Mouse (Mus musculus): ENCODE measurements around the gene Zfp174. TPM values are rescaled to one million over a fixed set of nuclear protein-coding genes. Genes with fewer than 3 reads are reported as not detected.
A peak's percentile ranks its signal among the peaks of the same experiment; 100 is the strongest.

The Zfp174 gene
- polyA plus RNA-seq, 1 experiment from 2014 or later, result 0.92 TPM

DNA sequence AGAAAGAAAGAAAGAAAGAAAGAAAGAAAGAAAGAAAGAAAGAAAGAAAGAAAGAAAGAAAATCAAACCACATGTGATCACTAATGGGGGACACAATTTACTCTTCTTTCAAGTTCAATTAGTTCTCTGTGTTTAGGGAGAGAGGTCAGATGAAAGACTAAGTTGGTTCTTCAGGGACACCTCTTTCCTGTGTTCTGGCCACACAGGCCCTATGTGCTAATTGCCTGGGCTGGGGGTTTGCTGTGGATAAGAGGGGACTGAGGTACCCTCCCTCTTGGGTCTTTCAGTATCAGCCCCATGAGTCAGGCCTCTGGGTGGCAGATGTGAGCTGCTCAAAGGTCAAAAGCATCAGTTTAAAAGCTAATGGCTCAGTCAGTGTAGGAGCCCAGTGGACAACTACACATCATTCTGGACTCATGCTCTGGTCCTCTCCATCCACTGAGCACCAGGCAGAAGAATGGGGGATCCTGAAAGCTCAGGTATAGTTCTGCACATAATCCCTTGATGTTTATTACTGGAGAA lies 16.4 kb upstream of the Zfp174 start, which contains the start of gene Olfr15:
Gene Olfr15, plus strand, starts transcription at position 291 of the 522 bp plus-strand sequence.
- H3K9ac ChIP-seq (ENCODE audit: low read depth, low read length), result no peak within 1 kb of the TSS
- no peak within 1 kb of the TSS for H3K4me2 ChIP-seq (ENCODE audit: low read length)
- peak; percentile 30; the same call in 1 of the 2 replicates for TF ChIP-seq CTCF (IDR thresholded peaks at IDR 0.05; ENCODE audit: low read depth)
- no peak within 1 kb of the TSS for H3K4me3 ChIP-seq (replicated peaks; ENCODE audit: low read depth, low read length)
- H3K27ac ChIP-seq, result no peak within 1 kb of the TSS
- no peaks in the 10 kb centered on the region for H3K9me3 ChIP-seq (replicated peaks; ENCODE audit: low read length)
- ATAC-seq (replicated peaks; ENCODE audit: low FRiP score, low read depth), result no peak
- DNase-seq (ENCODE audit: low spot score), result no peak
- no peaks in the 10 kb centered on the region for H3K27me3 ChIP-seq (ENCODE audit: insufficient read depth, low read length)
- no peaks in the 10 kb centered on the region for H3K36me3 ChIP-seq (ENCODE audit: insufficient read depth, low read length)
- H3K4me1 ChIP-seq (replicated peaks; ENCODE audit: insufficient read depth, low read length), result no peaks in the 10 kb centered on the region

GRCm38 (mm10) chr16:3835461-3835860 lies 11.6 kb upstream of the Zfp174 start:
- Histone ChIP-seq H3K9me3 (replicated peaks; ENCODE audit: low read length) (no peaks in the 10 kb centered on the region), H3K27me3 (ENCODE audit: insufficient read depth, low read length) (no peaks in the 10 kb centered on the region), H3K4me3 (replicated peaks; ENCODE audit: low read depth, low read length) (no peak overlapping the region), H3K27ac (no peak overlapping the region), H3K4me2 (ENCODE audit: low read length) (no peak overlapping the region), H3K4me1 (replicated peaks; ENCODE audit: insufficient read depth, low read length) (no peaks in the 10 kb centered on the region), H3K9ac (ENCODE audit: low read depth, low read length) (no peak overlapping the region), H3K36me3 (ENCODE audit: insufficient read depth, low read length) (no peaks in the 10 kb centered on the region)
- ATAC-seq (replicated peaks; ENCODE audit: low FRiP score, low read depth) (no peak), DNase-seq (ENCODE audit: low spot score) (no peak)
- no peak for TF ChIP-seq CTCF (IDR thresholded peaks at IDR 0.05; ENCODE audit: low read depth)
- WGBS, result 83% methylated on average over 2 of the region's 2 CpGs

DNA sequence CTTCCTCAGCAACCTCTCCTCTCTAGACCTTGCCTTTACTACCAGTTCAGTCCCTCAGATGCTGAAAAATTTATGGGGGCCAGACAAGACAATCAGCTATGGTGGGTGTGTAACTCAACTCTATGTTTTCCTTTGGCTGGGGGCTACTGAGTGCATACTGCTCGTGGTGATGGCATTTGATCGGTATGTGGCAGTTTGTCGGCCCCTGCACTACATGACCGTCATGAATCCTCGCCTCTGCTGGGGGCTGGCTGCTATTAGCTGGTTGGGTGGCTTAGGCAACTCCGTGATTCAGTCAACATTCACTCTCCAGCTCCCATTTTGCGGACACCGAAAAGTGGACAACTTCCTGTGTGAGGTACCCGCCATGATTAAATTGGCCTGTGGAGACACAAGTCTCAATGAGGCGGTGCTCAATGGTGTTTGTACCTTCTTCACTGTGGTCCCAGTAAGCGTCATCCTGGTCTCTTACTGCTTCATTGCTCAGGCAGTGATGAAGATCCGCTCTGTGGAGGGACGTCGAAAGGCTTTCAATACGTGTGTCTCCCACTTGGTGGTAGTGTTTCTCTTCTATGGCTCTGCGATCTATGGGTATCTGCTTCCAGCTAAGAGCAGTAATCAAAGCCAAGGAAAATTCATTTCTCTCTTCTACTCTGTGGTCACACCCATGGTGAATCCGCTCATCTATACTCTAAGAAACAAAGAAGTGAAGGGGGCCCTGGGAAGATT lies 7.7 kb upstream of the Zfp174 start:
- DNase-seq (ENCODE audit: low spot score), result peak; percentile 79
- peak; percentile 73 for TF ChIP-seq CTCF (IDR thresholded peaks at IDR 0.05; ENCODE audit: low read depth)
- no peak overlapping the region for H3K27ac ChIP-seq
- no peak overlapping the region for H3K9ac ChIP-seq (ENCODE audit: low read depth, low read length)
- H3K4me2 ChIP-seq (ENCODE audit: low read length), result no peak overlapping the region
- no peaks in the 10 kb centered on the region for H3K36me3 ChIP-seq (ENCODE audit: insufficient read depth, low read length)
- 31% methylated on average over 17 of the region's 17 CpGs for WGBS
- no peak overlapping the region for H3K4me3 ChIP-seq (replicated peaks; ENCODE audit: low read depth, low read length)
- H3K9me3 ChIP-seq (replicated peaks; ENCODE audit: low read length), result no peaks in the 10 kb centered on the region
- peak; percentile 82 for ATAC-seq (replicated peaks; ENCODE audit: low FRiP score, low read depth)
- H3K27me3 ChIP-seq (ENCODE audit: insufficient read depth, low read length), result no peaks in the 10 kb centered on the region
- H3K4me1 ChIP-seq (replicated peaks; ENCODE audit: insufficient read depth, low read length), result no peaks in the 10 kb centered on the region

DNA sequence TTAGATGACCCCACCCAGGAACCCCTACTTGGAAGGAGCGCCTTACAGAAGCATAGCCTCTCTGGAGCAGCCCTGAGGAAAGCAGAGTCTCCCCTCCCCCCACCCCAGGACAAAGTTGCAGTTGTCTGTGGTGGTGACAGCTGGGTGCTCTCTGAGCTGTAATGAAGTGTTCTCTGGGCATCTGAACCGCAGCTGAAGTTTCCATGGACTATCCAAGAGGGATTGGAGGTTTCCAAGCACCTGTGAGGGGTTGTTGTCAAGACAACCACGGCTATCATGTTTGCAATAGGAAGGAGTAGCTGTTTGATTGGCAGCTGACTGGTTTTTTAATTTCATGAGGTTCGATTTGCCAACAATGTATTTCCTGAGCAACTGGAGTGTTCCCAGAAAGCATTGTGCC lies 4.1 kb upstream of the Zfp174 start:
- no peaks in the 10 kb centered on the region for H3K27me3 ChIP-seq (ENCODE audit: insufficient read depth, low read length)
- H3K27ac ChIP-seq, result no peak overlapping the region
- H3K9me3 ChIP-seq (replicated peaks; ENCODE audit: low read length), result no peaks in the 10 kb centered on the region
- H3K4me2 ChIP-seq (ENCODE audit: low read length), result no peak overlapping the region
- TF ChIP-seq CTCF (IDR thresholded peaks at IDR 0.05; ENCODE audit: low read depth), result no peak
- no peaks in the 10 kb centered on the region for H3K36me3 ChIP-seq (ENCODE audit: insufficient read depth, low read length)
- 28% methylated on average over 4 of the region's 4 CpGs for WGBS
- no peak overlapping the region for H3K4me3 ChIP-seq (replicated peaks; ENCODE audit: low read depth, low read length)
- no peaks in the 10 kb centered on the region for H3K4me1 ChIP-seq (replicated peaks; ENCODE audit: insufficient read depth, low read length)
- DNase-seq (ENCODE audit: low spot score), result no peak
- H3K9ac ChIP-seq (ENCODE audit: low read depth, low read length), result no peak overlapping the region
- no peak for ATAC-seq (replicated peaks; ENCODE audit: low FRiP score, low read depth)

GRCm38 (mm10) chr16:3843796-3844195 lies 3.3 kb upstream of the Zfp174 start:
- 57% methylated on average over 1 of the region's 1 CpGs for WGBS
- H3K27me3 ChIP-seq (ENCODE audit: insufficient read depth, low read length), result no peaks in the 10 kb centered on the region

GRCm38 (mm10) chr16:3847871-3848270 lies 803 bp downstream of the Zfp174 start:
- no peak for TF ChIP-seq CTCF (IDR thresholded peaks at IDR 0.05; ENCODE audit: low read depth)
- WGBS, result 69% methylated on average over 4 of the region's 4 CpGs

More at GRCm38 (mm10) chr16:3843796-3844195, 3.3 kb upstream of the Zfp174 start:
- no peak for DNase-seq (ENCODE audit: low spot score)
- no peak for TF ChIP-seq CTCF (IDR thresholded peaks at IDR 0.05; ENCODE audit: low read depth)
- H3K27ac ChIP-seq, result no peak overlapping the region
- H3K4me2 ChIP-seq (ENCODE audit: low read length), result no peak overlapping the region
- no peaks in the 10 kb centered on the region for H3K4me1 ChIP-seq (replicated peaks; ENCODE audit: insufficient read depth, low read length)
- no peaks in the 10 kb centered on the region for H3K9me3 ChIP-seq (replicated peaks; ENCODE audit: low read length)
- no peak overlapping the region for H3K9ac ChIP-seq (ENCODE audit: low read depth, low read length)
- no peaks in the 10 kb centered on the region for H3K36me3 ChIP-seq (ENCODE audit: insufficient read depth, low read length)
- no peak for ATAC-seq (replicated peaks; ENCODE audit: low FRiP score, low read depth)
- H3K4me3 ChIP-seq (replicated peaks; ENCODE audit: low read depth, low read length), result no peak overlapping the region

More at GRCm38 (mm10) chr16:3847871-3848270, 803 bp downstream of the Zfp174 start:
- no peaks in the 10 kb centered on the region for H3K27me3 ChIP-seq (ENCODE audit: insufficient read depth, low read length)
- H3K4me1 ChIP-seq (replicated peaks; ENCODE audit: insufficient read depth, low read length), result no peaks in the 10 kb centered on the region
- peak; percentile 12 for DNase-seq (ENCODE audit: low spot score)
- no peaks in the 10 kb centered on the region for H3K36me3 ChIP-seq (ENCODE audit: insufficient read depth, low read length)
- no peaks in the 10 kb centered on the region for H3K9me3 ChIP-seq (replicated peaks; ENCODE audit: low read length)
- no peak for ATAC-seq (replicated peaks; ENCODE audit: low FRiP score, low read depth)
- peak overlapping the region; percentile 68 for H3K4me3 ChIP-seq (replicated peaks; ENCODE audit: low read depth, low read length)
- H3K27ac ChIP-seq, result no peak overlapping the region
- no peak overlapping the region for H3K9ac ChIP-seq (ENCODE audit: low read depth, low read length)
- H3K4me2 ChIP-seq (ENCODE audit: low read length), result peak overlapping the region; percentile 74
